Mouse (Mus musculus): ENCODE measurements around the gene Atf7ip2.

Atf7ip2 gene

DNA sequence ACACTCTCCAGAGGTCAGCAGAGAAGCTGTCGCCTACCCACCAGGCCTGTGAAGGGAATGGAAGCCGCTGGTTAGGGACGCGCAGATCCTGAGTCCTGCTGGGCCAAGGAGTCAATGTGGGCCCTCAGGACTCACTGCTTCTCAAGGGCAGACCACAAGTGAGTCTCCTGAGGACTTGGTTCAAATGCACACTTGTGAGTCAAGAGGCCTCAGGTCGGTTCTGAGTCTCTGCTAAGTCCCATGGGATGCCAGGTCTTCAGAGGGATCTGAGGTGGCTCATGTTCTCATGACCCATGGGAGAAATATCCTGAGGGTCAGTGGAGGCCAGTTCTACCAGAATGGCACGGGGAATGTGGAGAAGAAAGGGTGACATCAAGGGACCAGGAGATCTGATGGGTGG lies 95.6 kb downstream of the Atf7ip2 start:
- in situ Hi-C loops (cut with MboI, MseI), result loop anchor here (25.0 kb wide), 1 partner anchor 224 kb away; no protein-coding TSS in a partner anchor

- in situ Hi-C loops (cut with MboI, MseI), result loop anchor here (25.0 kb wide), 1 partner anchor 214 kb away; no protein-coding TSS in a partner anchor
Measured at GRCm38 (mm10) chr16:10297696-10298644, 105.5 kb downstream of the Atf7ip2 start.

DNA sequence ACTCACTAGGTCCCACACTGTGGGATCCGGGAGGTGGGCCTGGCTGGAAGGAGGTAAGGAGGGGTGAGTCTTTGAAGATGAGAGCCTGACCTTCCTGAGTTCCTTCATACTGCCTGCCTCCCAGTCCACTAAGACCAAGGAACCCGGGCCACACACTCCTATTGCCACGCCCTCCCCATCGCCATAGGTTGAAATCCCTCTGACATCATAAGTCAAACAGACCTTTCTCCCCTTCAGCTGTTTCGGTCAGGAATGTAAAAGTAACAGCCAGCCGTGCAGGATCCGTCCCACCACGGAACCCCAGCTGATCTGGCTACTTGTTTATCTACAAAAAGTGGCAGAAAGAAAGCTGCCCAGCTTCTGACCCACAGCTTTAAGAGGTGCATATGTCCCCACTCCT lies 107.1 kb downstream of the Atf7ip2 start:
- in situ Hi-C loops (cut with MboI, MseI), result loop anchor here (25.0 kb wide), 1 partner anchor 213 kb away; no protein-coding TSS in a partner anchor

DNA sequence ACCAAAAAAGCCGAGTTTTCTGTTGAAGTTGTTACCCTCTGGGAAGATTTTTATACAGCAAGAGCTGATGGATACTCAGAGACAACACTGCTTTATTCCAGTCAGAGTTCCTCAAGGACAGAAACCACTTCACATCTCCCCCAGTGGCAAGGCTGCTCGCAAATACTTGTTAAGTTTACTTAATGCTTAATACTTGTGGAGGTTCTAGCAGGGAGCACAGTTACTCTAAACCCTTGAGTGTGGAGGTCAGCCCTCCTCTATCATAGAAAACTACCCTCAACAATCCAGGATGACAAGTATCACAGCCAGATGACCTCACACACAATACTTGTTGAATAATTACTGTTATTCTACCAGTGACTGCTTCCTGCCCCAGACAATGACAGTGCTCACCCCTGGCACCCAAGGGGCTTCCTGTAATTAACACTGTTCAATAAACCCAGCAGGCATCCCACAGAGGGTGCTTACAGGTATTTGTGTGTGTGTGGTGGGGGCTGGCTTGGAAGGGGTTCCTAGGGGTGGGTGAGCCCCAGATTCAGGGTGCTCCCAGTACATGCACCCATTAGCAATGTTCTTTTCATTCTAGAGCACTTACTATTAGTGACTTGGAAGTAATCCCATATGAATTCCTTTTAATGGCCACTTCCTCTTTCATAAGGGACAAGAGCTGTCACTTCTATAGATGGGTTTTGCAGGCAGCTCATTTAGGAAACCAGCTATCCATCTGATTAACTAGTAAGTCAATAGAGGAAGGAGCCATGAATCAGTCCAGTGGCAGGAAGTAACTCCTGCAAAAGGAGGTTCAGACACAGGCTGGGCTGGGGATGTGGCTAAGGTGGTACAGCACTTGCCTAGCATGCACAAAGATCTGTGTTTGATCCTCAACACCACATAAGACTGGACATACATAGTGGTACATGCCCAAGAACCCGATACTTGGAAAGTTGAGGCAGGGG lies 108.0 kb downstream of the Atf7ip2 start:
- in situ Hi-C loops (cut with MboI, MseI), result no loop called here
